Mouse (Mus musculus) heart, embryonic 16.5 days (tissue): ENCODE measurements around the gene Cdr2l. TPM values are rescaled to one million over a fixed set of nuclear protein-coding genes. Genes with fewer than 3 reads are reported as not detected.

Experiments
- ATAC-seq: fragments of 200-750 bp; cut with Nextera tagmentation; replicated peaks from 2 replicates; pipeline ENCODE4 v1.8.0; 2017; ENCODE audit warnings: moderate number of reproducible peaks; ENCODE audit not compliant: insufficient read depth, low FRiP score; ENCODE audit errors: extremely low read depth
- H3K27ac ChIP-seq: fragments of 300-500 bp; sonication (generic); 2 replicates; pipeline ENCODE4 v1.5.1; 2014; ENCODE audit warnings: mild to moderate bottlenecking, low read length, control low read depth, moderate library complexity
- H3K27me3 ChIP-seq: fragments of 300-500 bp; sonication (generic); 2 replicates; pipeline ENCODE4 v1.6.1; 2014; ENCODE audit warnings: low read length, mixed read lengths; ENCODE audit not compliant: control insufficient read depth, insufficient read depth
- H3K36me3 ChIP-seq: fragments of 300-500 bp; sonication (generic); 2 replicates; pipeline ENCODE4 v1.6.1; 2014; ENCODE audit not compliant: control insufficient read depth, insufficient read depth
- H3K4me1 ChIP-seq: fragments of 300-500 bp; sonication (generic); 2 replicates; pipeline ENCODE4 v1.6.1; 2014; ENCODE audit warnings: low read length, mixed read lengths; ENCODE audit not compliant: control insufficient read depth, insufficient read depth
- H3K4me2 ChIP-seq: fragments of 300-500 bp; sonication (generic); 2 replicates; pipeline ENCODE4 v1.6.1; 2014; ENCODE audit warnings: low read depth, mild to moderate bottlenecking, control low read depth, low read length
- H3K4me3 ChIP-seq: fragments of 300-500 bp; sonication (generic); 2 replicates; pipeline ENCODE4 v1.5.1; 2014; ENCODE audit warnings: mild to moderate bottlenecking, control low read depth, low read length
- H3K9ac ChIP-seq: fragments of 300-500 bp; sonication (generic); 2 replicates; pipeline ENCODE4 v1.6.1; 2014; ENCODE audit warnings: low read length, control low read depth
- H3K9me3 ChIP-seq: fragments of 300-500 bp; sonication (generic); replicated peaks from 2 replicates; pipeline ENCODE4 v1.6.1; 2016; ENCODE audit warnings: low read length; ENCODE audit not compliant: control insufficient read depth
- WGBS: fragments of 180-500 bp; shearing (Covaris S2); extraction: QIAGEN DNeasy Blood & Tissue Kit; methylation state at CpG from one replicate; pipeline ENCODE4 v1.1.7; 2014; 5-methylcytosine and 5-hydroxymethylcytosine counted together
- polyA plus RNA-seq: library from polyadenylated mRNA; unstranded; fragments of >200 nt; fragmentation: Nextera tagmentation; extraction: Ambion mirVana; gene quantifications from 2 replicates; pipeline ENCODE4 v1.2.1, GENCODE M21; 2015

Cdr2l gene
- polyA plus RNA-seq, 1 experiment from 2014 or later = 7.0 TPM

- Histone ChIP-seq H3K4me2 (peak overlapping the region; percentile 94), H3K36me3 (no peaks in the 10 kb centered on the region), H3K27me3 (peaks cover 22% of the 10 kb centered on the region), H3K4me3 (peak overlapping the region; percentile 66), H3K9ac (no peak overlapping the region; the same call in 1 of the 2 replicates), H3K4me1 (peaks cover 5% of the 10 kb centered on the region), H3K27ac (peak overlapping the region; percentile 5; the same call in 1 of the 2 replicates), H3K9me3 (no peaks in the 10 kb centered on the region)
- WGBS = 33% methylated on average over 7 of the region's 7 CpGs
- no peak for ATAC-seq
Observed at GRCm38 (mm10) chr11:115366039-115366705, 15.5 kb upstream of the Cdr2l start.

- no peak for ATAC-seq
Observed at GRCm38 (mm10) chr11:115366706-115367394, 14.9 kb upstream of the Cdr2l start.

GRCm38 (mm10) chr11:115367395-115367944 lies 14.2 kb upstream of the Cdr2l start, which contains the start of gene Hid1:
TSS of gene Hid1 (minus strand) at chr11:115367756.
- Histone ChIP-seq H3K4me1 (peaks cover 5% of the 10 kb centered on the region), H3K9me3 (no peaks in the 10 kb centered on the region), H3K36me3 (no peaks in the 10 kb centered on the region), H3K9ac (peak within 1 kb of the TSS; percentile 73), H3K27ac (0 out of 2 replicates have a peak within 1 kb of the TSS, but pooled peaks have one; percentile 22), H3K4me2 (peak within 1 kb of the TSS; percentile 94), H3K27me3 (peaks cover 29% of the 10 kb centered on the region), H3K4me3 (peak within 1 kb of the TSS; percentile 66)
- WGBS = under 1% methylated on average over 39 of the region's 39 CpGs
- ATAC-seq = peak; percentile 68

More at GRCm38 (mm10) chr11:115366706-115367394, 14.9 kb upstream of the Cdr2l start:
- H3K36me3 ChIP-seq = no peaks in the 10 kb centered on the region
- H3K4me3 ChIP-seq = peak overlapping the region; percentile 66
- H3K27ac ChIP-seq = 0 out of 2 replicates have a peak overlapping the region, but pooled peaks have one; percentile 22
- peaks cover 5% of the 10 kb centered on the region for H3K4me1 ChIP-seq
- H3K9ac ChIP-seq = peak overlapping the region; percentile 73
- WGBS = 2% methylated on average over 28 of the region's 28 CpGs
- H3K4me2 ChIP-seq = peak overlapping the region; percentile 94
- H3K9me3 ChIP-seq = no peaks in the 10 kb centered on the region
- H3K27me3 ChIP-seq = peaks cover 28% of the 10 kb centered on the region

GRCm38 (mm10) chr11:115370368-115370767 lies 11.3 kb upstream of the Cdr2l start:
- H3K27me3 ChIP-seq = peaks cover 35% of the 10 kb centered on the region
- no peaks in the 10 kb centered on the region for H3K36me3 ChIP-seq
- no peaks in the 10 kb centered on the region for H3K9me3 ChIP-seq
- ATAC-seq = no peak
- peaks cover 19% of the 10 kb centered on the region for H3K4me1 ChIP-seq
- H3K4me3 ChIP-seq = no peak overlapping the region
- H3K4me2 ChIP-seq = no peak overlapping the region
- 49% methylated on average over 7 of the region's 7 CpGs for WGBS
- H3K9ac ChIP-seq = no peak overlapping the region
- no peak overlapping the region for H3K27ac ChIP-seq

- Histone ChIP-seq H3K4me2 (no peak overlapping the region), H3K27ac (no peak overlapping the region), H3K9ac (no peak overlapping the region), H3K4me3 (no peak overlapping the region), H3K27me3 (peaks cover 37% of the 10 kb centered on the region), H3K36me3 (no peaks in the 10 kb centered on the region), H3K9me3 (no peaks in the 10 kb centered on the region), H3K4me1 (peaks cover 19% of the 10 kb centered on the region)
- ATAC-seq = no peak
- WGBS = 56% methylated on average over 8 of the region's 8 CpGs
Observed at GRCm38 (mm10) chr11:115371354-115371753, 10.4 kb upstream of the Cdr2l start.

GRCm38 (mm10) chr11:115372015-115372414 lies 9.7 kb upstream of the Cdr2l start:
- Histone ChIP-seq H3K9ac (no peak overlapping the region), H3K9me3 (no peaks in the 10 kb centered on the region)

GRCm38 (mm10) chr11:115372737-115373136 lies 9.0 kb upstream of the Cdr2l start:
- Histone ChIP-seq H3K4me2 (no peak overlapping the region), H3K9me3 (no peaks in the 10 kb centered on the region), H3K9ac (no peak overlapping the region), H3K4me1 (peaks cover 14% of the 10 kb centered on the region), H3K4me3 (no peak overlapping the region), H3K36me3 (no peaks in the 10 kb centered on the region), H3K27me3 (peaks cover 27% of the 10 kb centered on the region), H3K27ac (no peak overlapping the region)
- ATAC-seq = no peak
- 60% methylated on average over 2 of the region's 2 CpGs for WGBS

More at GRCm38 (mm10) chr11:115372015-115372414, 9.7 kb upstream of the Cdr2l start:
- WGBS = 51% methylated on average over 1 of the region's 1 CpGs
- no peak for ATAC-seq
- Histone ChIP-seq H3K4me1 (peaks cover 16% of the 10 kb centered on the region), H3K4me2 (no peak overlapping the region), H3K27ac (no peak overlapping the region), H3K4me3 (no peak overlapping the region), H3K36me3 (no peaks in the 10 kb centered on the region), H3K27me3 (peaks cover 31% of the 10 kb centered on the region)

GRCm38 (mm10) chr11:115373805-115374694 lies 7.7 kb upstream of the Cdr2l start:
- Histone ChIP-seq H3K4me2 (peak overlapping the region; percentile 71), H3K9me3 (peaks cover 2% of the 10 kb centered on the region; the same call in 1 of the 2 replicates), H3K36me3 (no peaks in the 10 kb centered on the region), H3K27me3 (peaks cover 27% of the 10 kb centered on the region), H3K9ac (peak overlapping the region; percentile 50), H3K4me3 (peak overlapping the region; percentile 47), H3K27ac (peak overlapping the region; percentile 6), H3K4me1 (peaks cover 14% of the 10 kb centered on the region)
- peak; percentile 63 for ATAC-seq
- WGBS = 1% methylated on average over 30 of the region's 30 CpGs
